Mouse (Mus musculus) kidney, postnatal 0 days (tissue): ENCODE results near the gene Gal3st2b. TPM values are rescaled to one million over a fixed set of nuclear protein-coding genes. Genes with fewer than 3 reads are reported as not detected.
A peak's percentile ranks its signal among the peaks of the same experiment; 100 is the strongest.
"Not testable (repeated sequence)": the region's sequence is repeated elsewhere in the genome, so short reads cannot be mapped to it uniquely, and the experiment has no call there.

ENCODE experiments used
- ATAC-seq: fragments of 200-750 bp; cut with Nextera tagmentation; replicated peaks from 2 replicates; pipeline ENCODE4 v1.8.0; 2017; ENCODE audit warnings: low read depth, moderate number of reproducible peaks, moderate TSS enrichment, moderate library complexity; ENCODE audit not compliant: low FRiP score
- DNase-seq: peaks from one replicate; pipeline ENCODE4 v3.0.0-alpha.2; 2016; ENCODE audit warnings: low spot score
- H3K27ac ChIP-seq: fragments of 300-500 bp; sonication (generic); 2 replicates; pipeline ENCODE4 v1.5.1; 2014; ENCODE audit warnings: mild to moderate bottlenecking
- H3K27me3 ChIP-seq: fragments of 300-500 bp; sonication (generic); 2 replicates; pipeline ENCODE4 v1.6.1; 2014; ENCODE audit warnings: low read length, mixed read lengths; ENCODE audit not compliant: insufficient read depth
- H3K36me3 ChIP-seq: fragments of 300-500 bp; sonication (generic); 2 replicates; pipeline ENCODE4 v1.6.1; 2014; ENCODE audit warnings: low read length, mixed read lengths; ENCODE audit not compliant: insufficient read depth
- H3K4me1 ChIP-seq: fragments of 300-500 bp; sonication (generic); replicated peaks from 2 replicates; pipeline ENCODE4 v1.6.1; 2014; ENCODE audit warnings: antibody characterized with exemption, low read length, mixed read lengths; ENCODE audit not compliant: insufficient read depth
- H3K4me2 ChIP-seq: fragments of 300-500 bp; sonication (generic); 2 replicates; pipeline ENCODE4 v1.6.1; 2014; ENCODE audit warnings: mild to moderate bottlenecking, low read length, moderate library complexity, mixed read lengths
- H3K4me3 ChIP-seq: fragments of 300-500 bp; sonication (generic); replicated peaks from 2 replicates; pipeline ENCODE4 v1.5.1; 2014; ENCODE audit warnings: low read depth, low read length
- H3K9ac ChIP-seq: fragments of 300-500 bp; sonication (generic); 2 replicates; pipeline ENCODE4 v1.6.1; 2014; ENCODE audit warnings: low read depth, low read length
- H3K9me3 ChIP-seq: fragments of 300-500 bp; sonication (generic); replicated peaks from 2 replicates; pipeline ENCODE4 v1.6.1; 2016; ENCODE audit warnings: low read length, inconsistent platforms, mixed read lengths
- CTCF ChIP-seq: IDR thresholded peaks from 2 replicates; pipeline ENCODE4 v1.5.1; 2016; ENCODE audit warnings: antibody characterized with exemption, low read depth, mild to moderate bottlenecking, moderate library complexity
- WGBS: fragments of 180-500 bp; shearing (Covaris S2); extraction: QIAGEN DNeasy Blood & Tissue Kit; methylation state at CpG from one replicate; pipeline ENCODE4 v1.1.7; 2014; 5-methylcytosine and 5-hydroxymethylcytosine counted together
- polyA plus RNA-seq: library from polyadenylated mRNA; unstranded; fragments of >200 nt; fragmentation: Nextera tagmentation; extraction: Ambion mirVana; gene quantifications from 2 replicates; pipeline ENCODE4 v1.2.1, GENCODE M21; 2015

Gal3st2b gene
- polyA plus RNA-seq: not detected in 2 replicates

- not testable (repeated sequence) for H3K27ac ChIP-seq, H3K27me3 ChIP-seq, H3K4me2 ChIP-seq, H3K4me3 ChIP-seq, H3K36me3 ChIP-seq, H3K9ac ChIP-seq, H3K4me1 ChIP-seq, ATAC-seq, DNase-seq, H3K9me3 ChIP-seq
- WGBS: 76% methylated on average over 2 of the region's 2 CpGs
These were observed at the start of gene Gal3st2b for GRCm38 (mm10) chr1:93918011-93918410. Gal3st2b (plus strand) TSS chr1:93918311.

GRCm38 (mm10) chr1:93871594-93872105 is 46.5 kb upstream of the Gal3st2b start:
- H3K36me3 ChIP-seq, H3K9me3 ChIP-seq, H3K9ac ChIP-seq, H3K4me2 ChIP-seq, H3K27me3 ChIP-seq, H3K4me1 ChIP-seq, H3K27ac ChIP-seq, H3K4me3 ChIP-seq, ATAC-seq, DNase-seq: not testable (repeated sequence)
- WGBS: 0% methylated on average over 1 of the region's 1 CpGs

GRCm38 (mm10) chr1:93874405-93874804 is 43.7 kb upstream of the Gal3st2b start:
- not testable (repeated sequence) for H3K4me3 ChIP-seq, H3K4me1 ChIP-seq

GRCm38 (mm10) chr1:93881778-93882177 is 36.3 kb upstream of the Gal3st2b start:
- not testable (repeated sequence) for H3K4me2 ChIP-seq, H3K36me3 ChIP-seq, H3K4me1 ChIP-seq, H3K27ac ChIP-seq, DNase-seq, H3K9ac ChIP-seq, H3K27me3 ChIP-seq, H3K9me3 ChIP-seq, ATAC-seq, H3K4me3 ChIP-seq
- no CpG with 5 or more reads among the region's 11 CpGs for WGBS

More at GRCm38 (mm10) chr1:93874405-93874804, 43.7 kb upstream of the Gal3st2b start:
- not testable (repeated sequence) for H3K9ac ChIP-seq, DNase-seq, H3K9me3 ChIP-seq, ATAC-seq, H3K36me3 ChIP-seq, H3K27ac ChIP-seq, H3K27me3 ChIP-seq, H3K4me2 ChIP-seq
- WGBS: 88% methylated on average over 11 of the region's 22 CpGs

GRCm38 (mm10) chr1:93890936-93891335 is 27.2 kb upstream of the Gal3st2b start:
- H3K27me3 ChIP-seq, H3K4me3 ChIP-seq, H3K27ac ChIP-seq, H3K4me1 ChIP-seq, H3K4me2 ChIP-seq, H3K36me3 ChIP-seq, H3K9me3 ChIP-seq, ATAC-seq, H3K9ac ChIP-seq, DNase-seq: not testable (repeated sequence)
- WGBS: 61% methylated on average over 1 of the region's 1 CpGs
- peak; percentile 28; the same call in 1 of the 2 replicates for TF ChIP-seq CTCF

- not testable (repeated sequence) for H3K4me2 ChIP-seq, H3K36me3 ChIP-seq, H3K9ac ChIP-seq, DNase-seq, H3K4me3 ChIP-seq, H3K4me1 ChIP-seq, H3K27ac ChIP-seq, H3K9me3 ChIP-seq, H3K27me3 ChIP-seq
- WGBS: no CpG with 5 or more reads among the region's 1 CpGs
- ATAC-seq: peak; percentile 66; the same call in 1 of the 2 replicates
These were observed 20.7 kb upstream of the Gal3st2b start for GRCm38 (mm10) chr1:93897395-93897794.

GRCm38 (mm10) chr1:93901291-93901690 is 16.8 kb upstream of the Gal3st2b start:
- H3K27ac ChIP-seq, H3K9ac ChIP-seq, H3K4me3 ChIP-seq, H3K27me3 ChIP-seq, DNase-seq, ATAC-seq, H3K9me3 ChIP-seq, H3K4me2 ChIP-seq, H3K4me1 ChIP-seq, H3K36me3 ChIP-seq: not testable (repeated sequence)
- 49% methylated on average over 2 of the region's 5 CpGs for WGBS

- H3K36me3 ChIP-seq, H3K9ac ChIP-seq, ATAC-seq, H3K4me3 ChIP-seq, H3K9me3 ChIP-seq, DNase-seq, H3K4me2 ChIP-seq, H3K27ac ChIP-seq, H3K27me3 ChIP-seq, H3K4me1 ChIP-seq: not testable (repeated sequence)
- WGBS: 63% methylated on average over 1 of the region's 5 CpGs
These were observed 11.4 kb upstream of the Gal3st2b start for GRCm38 (mm10) chr1:93906690-93907089.

GRCm38 (mm10) chr1:93908977-93909586 is 9.0 kb upstream of the Gal3st2b start:
- not testable (repeated sequence) for H3K4me3 ChIP-seq, H3K4me1 ChIP-seq, H3K27me3 ChIP-seq, H3K36me3 ChIP-seq, DNase-seq, H3K9me3 ChIP-seq, H3K9ac ChIP-seq, H3K4me2 ChIP-seq, H3K27ac ChIP-seq
- 0 out of 2 replicates have a peak, but pooled peaks have one; percentile 55 for ATAC-seq
- no CpG with 5 or more reads among the region's 11 CpGs for WGBS
